Mouse (Mus musculus) cerebellum, adult 2 months (tissue): ENCODE results near the gene P3h2.

ENCODE experiments used
- CTCF ChIP-seq: fragments of 200-500 bp; IDR thresholded peaks from 2 replicates; pipeline ENCODE4 v1.5.1; 2011; ENCODE audit warnings: low read depth, mild to moderate bottlenecking, control low read depth, low read length, moderate library complexity, borderline replicate concordance; ENCODE audit not compliant: insufficient read depth
- POLR2A ChIP-seq: fragments of 200-500 bp; IDR thresholded peaks from 2 replicates; pipeline ENCODE4 v1.6.1; 2011; ENCODE audit warnings: low read length, control low read depth, borderline replicate concordance; ENCODE audit not compliant: insufficient read depth

GRCm38 (mm10) chr16:26082391-26082790, 23.2 kb downstream of the P3h2 start:
- TF ChIP-seq CTCF, result no peak
- TF ChIP-seq POLR2A, result no peak
